Mouse (Mus musculus): ENCODE results near the gene Cdh24. TPM values are rescaled to one million over a fixed set of nuclear protein-coding genes. Genes with fewer than 3 reads are reported as not detected.

The Cdh24 gene
- polyA plus RNA-seq, 1 experiment: 0.46 TPM

GRCm38 (mm10) chr14:54603038-54603654 is 38.0 kb downstream of the Cdh24 start:
- TF ChIP-seq GATA1 (IDR thresholded peaks at IDR 0.05; ENCODE audit: low read length) (no peak), TAL1 (IDR thresholded peaks at IDR 0.05; ENCODE audit: low read length) (peak; percentile 32; the same call in 1 of the 3 replicates)
- Histone ChIP-seq H3K36me3 (ENCODE audit: control insufficient read depth) (peaks cover 2% of the 10 kb centered on the region; the same call in 1 of the 2 replicates), H3K4me1 (ENCODE audit: control insufficient read depth) (peaks cover 55% of the 10 kb centered on the region), H3K4me3 (replicated peaks) (peak overlapping the region; percentile 81), H3K9me3 (ENCODE audit: control insufficient read depth, low read length) (peaks cover 2% of the 10 kb centered on the region; the same call in 1 of the 2 replicates), H3K27me3 (ENCODE audit: control insufficient read depth) (no peaks in the 10 kb centered on the region)

GRCm38 (mm10) chr14:54602613-54603012 is 38.6 kb downstream of the Cdh24 start:
- TF ChIP-seq GATA1 (IDR thresholded peaks at IDR 0.05; ENCODE audit: low read length) (no peak), TAL1 (IDR thresholded peaks at IDR 0.05; ENCODE audit: low read length) (no peak)
- Histone ChIP-seq H3K4me3 (replicated peaks) (peak overlapping the region; percentile 81), H3K4me1 (ENCODE audit: control insufficient read depth) (peaks cover 55% of the 10 kb centered on the region), H3K36me3 (ENCODE audit: control insufficient read depth) (peaks cover 2% of the 10 kb centered on the region; the same call in 1 of the 2 replicates), H3K27me3 (ENCODE audit: control insufficient read depth) (no peaks in the 10 kb centered on the region), H3K9me3 (ENCODE audit: control insufficient read depth, low read length) (peaks cover 2% of the 10 kb centered on the region; the same call in 1 of the 2 replicates)

- H3K4me3 ChIP-seq (replicated peaks): no peak overlapping the region
- H3K9me3 ChIP-seq (ENCODE audit: control insufficient read depth, low read length): peaks cover 2% of the 10 kb centered on the region; the same call in 1 of the 2 replicates
- H3K36me3 ChIP-seq (ENCODE audit: control insufficient read depth): peaks cover 2% of the 10 kb centered on the region; the same call in 1 of the 2 replicates
- no peak for TF ChIP-seq TAL1 (IDR thresholded peaks at IDR 0.05; ENCODE audit: low read length)
- no peak for TF ChIP-seq GATA1 (IDR thresholded peaks at IDR 0.05; ENCODE audit: low read length)
- H3K4me1 ChIP-seq (ENCODE audit: control insufficient read depth): peaks cover 51% of the 10 kb centered on the region
- H3K27me3 ChIP-seq (ENCODE audit: control insufficient read depth): no peaks in the 10 kb centered on the region
These were observed 39.6 kb downstream of the Cdh24 start for GRCm38 (mm10) chr14:54601601-54602000.

- Histone ChIP-seq H3K4me1 (ENCODE audit: control insufficient read depth) (peaks cover 23% of the 10 kb centered on the region), H3K9me3 (ENCODE audit: control insufficient read depth, low read length) (peaks cover 6% of the 10 kb centered on the region; the same call in 1 of the 2 replicates), H3K27me3 (ENCODE audit: control insufficient read depth) (no peaks in the 10 kb centered on the region), H3K4me3 (replicated peaks) (no peak overlapping the region), H3K36me3 (ENCODE audit: control insufficient read depth) (peaks cover 14% of the 10 kb centered on the region)
- TF ChIP-seq TAL1 (IDR thresholded peaks at IDR 0.05; ENCODE audit: low read length) (no peak), GATA1 (IDR thresholded peaks at IDR 0.05; ENCODE audit: low read length) (no peak)
These were observed 44.1 kb downstream of the Cdh24 start for GRCm38 (mm10) chr14:54597084-54597483.

- peaks cover 24% of the 10 kb centered on the region for H3K36me3 ChIP-seq (ENCODE audit: control insufficient read depth)
- peaks cover 6% of the 10 kb centered on the region; the same call in 1 of the 2 replicates for H3K9me3 ChIP-seq (ENCODE audit: control insufficient read depth, low read length)
- peaks cover 13% of the 10 kb centered on the region for H3K4me1 ChIP-seq (ENCODE audit: control insufficient read depth)
- H3K27me3 ChIP-seq (ENCODE audit: control insufficient read depth): no peaks in the 10 kb centered on the region
- no peak overlapping the region for H3K4me3 ChIP-seq (replicated peaks)
- TF ChIP-seq GATA1 (IDR thresholded peaks at IDR 0.05; ENCODE audit: low read length): no peak
- no peak for TF ChIP-seq TAL1 (IDR thresholded peaks at IDR 0.05; ENCODE audit: low read length)
These were observed 46.3 kb downstream of the Cdh24 start for GRCm38 (mm10) chr14:54594631-54595414.

- Histone ChIP-seq H3K4me3 (replicated peaks) (no peak overlapping the region), H3K36me3 (ENCODE audit: control insufficient read depth) (peaks cover 24% of the 10 kb centered on the region), H3K27me3 (ENCODE audit: control insufficient read depth) (no peaks in the 10 kb centered on the region), H3K4me1 (ENCODE audit: control insufficient read depth) (peaks cover 13% of the 10 kb centered on the region), H3K9me3 (ENCODE audit: control insufficient read depth, low read length) (peaks cover 6% of the 10 kb centered on the region; the same call in 1 of the 2 replicates)
- no peak for TF ChIP-seq TAL1 (IDR thresholded peaks at IDR 0.05; ENCODE audit: low read length)
- no peak for TF ChIP-seq GATA1 (IDR thresholded peaks at IDR 0.05; ENCODE audit: low read length)
These were observed 47.1 kb downstream of the Cdh24 start for GRCm38 (mm10) chr14:54594055-54594454.

- peaks cover 6% of the 10 kb centered on the region; the same call in 1 of the 2 replicates for H3K9me3 ChIP-seq (ENCODE audit: control insufficient read depth, low read length)
- no peaks in the 10 kb centered on the region for H3K27me3 ChIP-seq (ENCODE audit: control insufficient read depth)
- TF ChIP-seq GATA1 (IDR thresholded peaks at IDR 0.05; ENCODE audit: low read length) (no peak), TAL1 (IDR thresholded peaks at IDR 0.05; ENCODE audit: low read length) (no peak)
- peaks cover 13% of the 10 kb centered on the region for H3K4me1 ChIP-seq (ENCODE audit: control insufficient read depth)
- no peak overlapping the region for H3K4me3 ChIP-seq (replicated peaks)
- peaks cover 22% of the 10 kb centered on the region for H3K36me3 ChIP-seq (ENCODE audit: control insufficient read depth)
These were observed 48.7 kb downstream of the Cdh24 start for GRCm38 (mm10) chr14:54592319-54592934.

- no peak for TF ChIP-seq TAL1 (IDR thresholded peaks at IDR 0.05; ENCODE audit: low read length)
- no peak for TF ChIP-seq GATA1 (IDR thresholded peaks at IDR 0.05; ENCODE audit: low read length)
- Histone ChIP-seq H3K4me1 (ENCODE audit: control insufficient read depth) (peaks cover 13% of the 10 kb centered on the region), H3K36me3 (ENCODE audit: control insufficient read depth) (peaks cover 22% of the 10 kb centered on the region)
These were observed 50.1 kb downstream of the Cdh24 start for GRCm38 (mm10) chr14:54591056-54591455.

More at GRCm38 (mm10) chr14:54591056-54591455, 50.1 kb downstream of the Cdh24 start:
- Histone ChIP-seq H3K4me3 (replicated peaks) (no peak overlapping the region), H3K9me3 (ENCODE audit: control insufficient read depth, low read length) (peaks cover 6% of the 10 kb centered on the region; the same call in 1 of the 2 replicates), H3K27me3 (ENCODE audit: control insufficient read depth) (no peaks in the 10 kb centered on the region)
